Mouse (Mus musculus): ENCODE results near the gene Gcfc2. TPM values are rescaled to one million over a fixed set of nuclear protein-coding genes. Genes with fewer than 3 reads are reported as not detected.

Gene Gcfc2
- polyA plus RNA-seq (2012; rRNA removed), result 1.6 and 2.1 TPM in 2 replicates

GRCm38 (mm10) chr6:81923523-81924142, at the start of gene Gcfc2:
TSS of gene Gcfc2 (plus strand) at chr6:81923669.
- no peaks in the 10 kb centered on the region for H3K27me3 ChIP-seq (ENCODE audit: control insufficient read depth, insufficient read depth, low read length)
- WGBS, result under 1% methylated on average over 56 of the region's 56 CpGs
- H3K27ac ChIP-seq (ENCODE audit: insufficient read depth, low read length), result no peak within 1 kb of the TSS

GRCm38 (mm10) chr6:81895678-81896230, 27.7 kb upstream of the Gcfc2 start:
- H3K4me1 ChIP-seq (ENCODE audit: control insufficient read depth, insufficient read depth, insufficient read length), result no peaks in the 10 kb centered on the region
- 55% methylated on average over 3 of the region's 3 CpGs for WGBS
- no peak for TF ChIP-seq CTCF (IDR thresholded peaks at IDR 0.05; ENCODE audit: extremely low read depth, insufficient read depth, insufficient read length, insufficient replicate concordance)
- TF ChIP-seq POLR2A (IDR thresholded peaks at IDR 0.05; ENCODE audit: low read depth, low read length), result no peak

More at GRCm38 (mm10) chr6:81923523-81924142, at the start of gene Gcfc2:
- Histone ChIP-seq H3K4me1 (ENCODE audit: control insufficient read depth, insufficient read depth, insufficient read length) (peaks cover 3% of the 10 kb centered on the region; the same call in 1 of the 2 replicates), H3K36me3 (ENCODE audit: control insufficient read depth, insufficient read depth, low read length) (peaks cover 3% of the 10 kb centered on the region; the same call in 1 of the 2 replicates), H3K4me3 (ENCODE audit: extremely low read depth, insufficient read depth, insufficient read length) (peak within 1 kb of the TSS; percentile 77)
- TF ChIP-seq POLR2A (IDR thresholded peaks at IDR 0.05; ENCODE audit: low read depth, low read length) (no peak), CTCF (IDR thresholded peaks at IDR 0.05; ENCODE audit: extremely low read depth, insufficient read depth, insufficient read length, insufficient replicate concordance) (no peak)
- peak; percentile 66 to 93 for DNase-seq (ENCODE audit: low read depth in 1 of 2, low spot score in 2 of 2)

GRCm38 (mm10) chr6:81910302-81910855, 13.1 kb upstream of the Gcfc2 start:
- TF ChIP-seq POLR2A (IDR thresholded peaks at IDR 0.05; ENCODE audit: low read depth, low read length) (no peak), CTCF (IDR thresholded peaks at IDR 0.05; ENCODE audit: extremely low read depth, insufficient read depth, insufficient read length, insufficient replicate concordance) (no peak)
- H3K27me3 ChIP-seq (ENCODE audit: control insufficient read depth, insufficient read depth, low read length), result no peaks in the 10 kb centered on the region
- H3K36me3 ChIP-seq (ENCODE audit: control insufficient read depth, insufficient read depth, low read length), result no peaks in the 10 kb centered on the region
- H3K4me3 ChIP-seq (ENCODE audit: extremely low read depth, insufficient read depth, insufficient read length), result no peak overlapping the region
- no peak overlapping the region for H3K27ac ChIP-seq (ENCODE audit: insufficient read depth, low read length)
- H3K4me1 ChIP-seq (ENCODE audit: control insufficient read depth, insufficient read depth, insufficient read length), result no peaks in the 10 kb centered on the region
- DNase-seq (ENCODE audit: low read depth in 1 of 2, low spot score in 2 of 2), result no peak
- whole genome bisulfite sequencing, result 86% methylated on average over 25 of the region's 25 CpGs

More at GRCm38 (mm10) chr6:81895678-81896230, 27.7 kb upstream of the Gcfc2 start:
- H3K36me3 ChIP-seq (ENCODE audit: control insufficient read depth, insufficient read depth, low read length), result no peaks in the 10 kb centered on the region
- H3K4me3 ChIP-seq (ENCODE audit: extremely low read depth, insufficient read depth, insufficient read length), result no peak overlapping the region
- H3K27me3 ChIP-seq (ENCODE audit: control insufficient read depth, insufficient read depth, low read length), result no peaks in the 10 kb centered on the region
- no peak overlapping the region for H3K27ac ChIP-seq (ENCODE audit: insufficient read depth, low read length)
- no peak for DNase-seq (ENCODE audit: low read depth in 1 of 2, low spot score in 2 of 2)

- no peak for DNase-seq (ENCODE audit: low read depth in 1 of 2, low spot score in 2 of 2)
- Histone ChIP-seq H3K4me3 (ENCODE audit: extremely low read depth, insufficient read depth, insufficient read length) (no peak overlapping the region), H3K27me3 (ENCODE audit: control insufficient read depth, insufficient read depth, low read length) (no peaks in the 10 kb centered on the region), H3K36me3 (ENCODE audit: control insufficient read depth, insufficient read depth, low read length) (no peaks in the 10 kb centered on the region), H3K4me1 (ENCODE audit: control insufficient read depth, insufficient read depth, insufficient read length) (no peaks in the 10 kb centered on the region), H3K27ac (ENCODE audit: insufficient read depth, low read length) (no peak overlapping the region)
- WGBS, result 86% methylated on average over 5 of the region's 5 CpGs
- TF ChIP-seq CTCF (IDR thresholded peaks at IDR 0.05; ENCODE audit: extremely low read depth, insufficient read depth, insufficient read length, insufficient replicate concordance), result no peak
Measured at GRCm38 (mm10) chr6:81911244-81911643, 12.2 kb upstream of the Gcfc2 start.

GRCm38 (mm10) chr6:81911713-81912112, 11.8 kb upstream of the Gcfc2 start:
- Histone ChIP-seq H3K36me3 (ENCODE audit: control insufficient read depth, insufficient read depth, low read length) (no peaks in the 10 kb centered on the region), H3K27ac (ENCODE audit: insufficient read depth, low read length) (no peak overlapping the region), H3K4me3 (ENCODE audit: extremely low read depth, insufficient read depth, insufficient read length) (no peak overlapping the region), H3K4me1 (ENCODE audit: control insufficient read depth, insufficient read depth, insufficient read length) (no peaks in the 10 kb centered on the region), H3K27me3 (ENCODE audit: control insufficient read depth, insufficient read depth, low read length) (no peaks in the 10 kb centered on the region)
- 92% methylated on average over 4 of the region's 4 CpGs for WGBS
- TF ChIP-seq POLR2A (IDR thresholded peaks at IDR 0.05; ENCODE audit: low read depth, low read length), result no peak
- no peak for TF ChIP-seq CTCF (IDR thresholded peaks at IDR 0.05; ENCODE audit: extremely low read depth, insufficient read depth, insufficient read length, insufficient replicate concordance)
- DNase-seq (ENCODE audit: low read depth in 1 of 2, low spot score in 2 of 2), result no peak

- 79% methylated on average over 3 of the region's 3 CpGs for WGBS
- Histone ChIP-seq H3K27me3 (ENCODE audit: control insufficient read depth, insufficient read depth, low read length) (no peaks in the 10 kb centered on the region), H3K4me3 (ENCODE audit: extremely low read depth, insufficient read depth, insufficient read length) (no peak overlapping the region), H3K27ac (ENCODE audit: insufficient read depth, low read length) (no peak overlapping the region), H3K36me3 (ENCODE audit: control insufficient read depth, insufficient read depth, low read length) (no peaks in the 10 kb centered on the region), H3K4me1 (ENCODE audit: control insufficient read depth, insufficient read depth, insufficient read length) (no peaks in the 10 kb centered on the region)
- TF ChIP-seq CTCF (IDR thresholded peaks at IDR 0.05; ENCODE audit: extremely low read depth, insufficient read depth, insufficient read length, insufficient replicate concordance), result no peak
- no peak for TF ChIP-seq POLR2A (IDR thresholded peaks at IDR 0.05; ENCODE audit: low read depth, low read length)
- DNase-seq (ENCODE audit: low read depth in 1 of 2, low spot score in 2 of 2), result no peak
Measured at GRCm38 (mm10) chr6:81912177-81912576, 11.3 kb upstream of the Gcfc2 start.

GRCm38 (mm10) chr6:81924304-81924703, 835 bp downstream of the Gcfc2 start:
- Histone ChIP-seq H3K36me3 (ENCODE audit: control insufficient read depth, insufficient read depth, low read length) (peaks cover 3% of the 10 kb centered on the region; the same call in 1 of the 2 replicates), H3K27me3 (ENCODE audit: control insufficient read depth, insufficient read depth, low read length) (no peaks in the 10 kb centered on the region), H3K4me3 (ENCODE audit: extremely low read depth, insufficient read depth, insufficient read length) (0 out of 2 replicates have a peak overlapping the region, but pooled peaks have one; percentile 77), H3K27ac (ENCODE audit: insufficient read depth, low read length) (no peak overlapping the region), H3K4me1 (ENCODE audit: control insufficient read depth, insufficient read depth, insufficient read length) (peaks cover 3% of the 10 kb centered on the region; the same call in 1 of the 2 replicates)
- 21% methylated on average over 5 of the region's 5 CpGs for WGBS
- no peak for DNase-seq (ENCODE audit: low read depth in 1 of 2, low spot score in 2 of 2)
- TF ChIP-seq POLR2A (IDR thresholded peaks at IDR 0.05; ENCODE audit: low read depth, low read length) (no peak), CTCF (IDR thresholded peaks at IDR 0.05; ENCODE audit: extremely low read depth, insufficient read depth, insufficient read length, insufficient replicate concordance) (no peak)
